Mouse (Mus musculus) ES-CJ7 (cell line): ENCODE measurements around the gene Tfap2b.

Experiments used
- DNase-seq: peaks from one replicate; pipeline ENCODE4 v3.0.0; 2011; ENCODE audit warnings: low read depth, low spot score

The Tfap2b gene

GRCm38 (mm10) chr1:19232743-19233142, 24.0 kb downstream of the Tfap2b start:
- DNase-seq = no peak

GRCm38 (mm10) chr1:19233857-19234256, 25.1 kb downstream of the Tfap2b start:
- DNase-seq = peak; percentile 77

GRCm38 (mm10) chr1:19234432-19235205, 25.9 kb downstream of the Tfap2b start:
- peak; percentile 93 for DNase-seq

GRCm38 (mm10) chr1:19236051-19236450, 27.3 kb downstream of the Tfap2b start:
- DNase-seq = no peak

- peak; percentile 78 for DNase-seq
These were observed 27.9 kb downstream of the Tfap2b start for GRCm38 (mm10) chr1:19236591-19236990.

- DNase-seq = no peak
These were observed 28.3 kb downstream of the Tfap2b start for GRCm38 (mm10) chr1:19237061-19237460.

- DNase-seq = no peak
These were observed 29.2 kb downstream of the Tfap2b start for GRCm38 (mm10) chr1:19237721-19238410.

- peak; percentile 42 for DNase-seq
These were observed 31.3 kb downstream of the Tfap2b start for GRCm38 (mm10) chr1:19240054-19240453.

GRCm38 (mm10) chr1:19241316-19241715, 32.6 kb downstream of the Tfap2b start:
- peak; percentile 88 for DNase-seq

- no peak for DNase-seq
These were observed 33.3 kb downstream of the Tfap2b start for GRCm38 (mm10) chr1:19242021-19242420.

- DNase-seq = no peak
These were observed 36.3 kb downstream of the Tfap2b start for GRCm38 (mm10) chr1:19245032-19245431.

- no peak for DNase-seq
These were observed 42.6 kb downstream of the Tfap2b start for GRCm38 (mm10) chr1:19251286-19251685.

GRCm38 (mm10) chr1:19269596-19269995, 60.9 kb downstream of the Tfap2b start:
- DNase-seq = no peak
